Mouse (Mus musculus) v-Abl transformed pro-B cells (cell line): ENCODE measurements around the gene Rps6kl1.

ENCODE experiments used
- in situ Hi-C, 2 experiments: fragments of 400-800 bp; cut with MboI; formaldehyde crosslinking; loops; one replicate each; pipeline ENCODE4 v1.15.1; 2025; ENCODE audit not compliant: unreplicated experiment in 2 of 2

Rps6kl1 gene

GRCm38 (mm10) chr12:85175926-85176845, 25.1 kb upstream of the Rps6kl1 start:
- in situ Hi-C loops: loop anchor here in 1 of 2 experiments (5.0 kb wide), 1 partner anchor 36 kb away; no protein-coding TSS in a partner anchor

GRCm38 (mm10) chr12:85175087-85175675, 24.1 kb upstream of the Rps6kl1 start:
- in situ Hi-C loops: loop anchor here in 1 of 2 experiments (5.0 kb wide), 1 partner anchor 37 kb away; no protein-coding TSS in a partner anchor

GRCm38 (mm10) chr12:85174016-85174415, 23.0 kb upstream of the Rps6kl1 start:
- in situ Hi-C loops: loop anchor here (5.0 kb wide), 2 partner anchors 48 to 113 kb away; partner anchors contain the start of genes Acyp1 (in 1 of the 2) and Zc2hc1c (in 1 of the 2)

- in situ Hi-C loops: loop anchor here (5.0 kb wide), 2 partner anchors 51 to 116 kb away; partner anchors contain the start of genes Acyp1 (in 1 of the 2) and Zc2hc1c (in 1 of the 2)
Measured at GRCm38 (mm10) chr12:85170948-85171307, 19.9 kb upstream of the Rps6kl1 start.

GRCm38 (mm10) chr12:85170284-85170947, 19.4 kb upstream of the Rps6kl1 start:
- in situ Hi-C loops: loop anchor here (5.0 kb wide), 2 partner anchors 52 to 117 kb away; partner anchors contain the start of genes Acyp1 (in 1 of the 2) and Zc2hc1c (in 1 of the 2)

- in situ Hi-C loops: loop anchor here (5.0 kb wide), 2 partner anchors 52 to 117 kb away; partner anchors contain the start of genes Acyp1 (in 2 of the 2) and Zc2hc1c (in 2 of the 2)
Measured at GRCm38 (mm10) chr12:85169877-85170276, 18.8 kb upstream of the Rps6kl1 start.

GRCm38 (mm10) chr12:85169117-85169858, 18.2 kb upstream of the Rps6kl1 start:
- in situ Hi-C loops: loop anchor here in 1 of 2 experiments (5.0 kb wide), 1 partner anchor 118 kb away; the partner anchor contains the start of genes Acyp1 and Zc2hc1c

- in situ Hi-C loops: loop anchor here in 1 of 2 experiments (5.0 kb wide), 1 partner anchor 121 kb away; the partner anchor contains the start of genes Acyp1 and Zc2hc1c
Measured at GRCm38 (mm10) chr12:85166631-85167030, 15.6 kb upstream of the Rps6kl1 start.

- in situ Hi-C loops: loop anchor here in 1 of 2 experiments (5.0 kb wide), 1 partner anchor 122 kb away; the partner anchor contains the start of genes Acyp1 and Zc2hc1c
Measured at GRCm38 (mm10) chr12:85164996-85165395, 13.9 kb upstream of the Rps6kl1 start.

GRCm38 (mm10) chr12:85159592-85159991, 8.5 kb upstream of the Rps6kl1 start:
- in situ Hi-C loops: no loop called here

- in situ Hi-C loops: no loop called here
Measured at GRCm38 (mm10) chr12:85158801-85159200, 7.7 kb upstream of the Rps6kl1 start.

- in situ Hi-C loops: no loop called here
Measured at GRCm38 (mm10) chr12:85157797-85158460, 6.9 kb upstream of the Rps6kl1 start.

- in situ Hi-C loops: no loop called here
Measured at GRCm38 (mm10) chr12:85156324-85156723, 5.3 kb upstream of the Rps6kl1 start.

- in situ Hi-C loops: no loop called here
Measured at GRCm38 (mm10) chr12:85153011-85153410, 1.9 kb upstream of the Rps6kl1 start.

GRCm38 (mm10) chr12:85150321-85151001, 603 bp downstream of the Rps6kl1 start:
- in situ Hi-C loops: no loop called here

- in situ Hi-C loops: loop anchor here in 1 of 2 experiments (10.0 to 25.0 kb wide), 2 partner anchors 158 to 340 kb away; no protein-coding TSS in a partner anchor
Measured at GRCm38 (mm10) chr12:85146881-85147280, 4.2 kb downstream of the Rps6kl1 start.

GRCm38 (mm10) chr12:85146355-85146754, 4.7 kb downstream of the Rps6kl1 start:
- in situ Hi-C loops: loop anchor here in 1 of 2 experiments (10.0 to 25.0 kb wide), 2 partner anchors 158 to 341 kb away; no protein-coding TSS in a partner anchor

GRCm38 (mm10) chr12:85145630-85146029, 5.4 kb downstream of the Rps6kl1 start:
- in situ Hi-C loops: loop anchor here in 1 of 2 experiments (10.0 to 25.0 kb wide), 2 partner anchors 159 to 342 kb away; no protein-coding TSS in a partner anchor
